26 mouse cellular contexts compared by ENCODE assay signal in the genomic region with DNA sequence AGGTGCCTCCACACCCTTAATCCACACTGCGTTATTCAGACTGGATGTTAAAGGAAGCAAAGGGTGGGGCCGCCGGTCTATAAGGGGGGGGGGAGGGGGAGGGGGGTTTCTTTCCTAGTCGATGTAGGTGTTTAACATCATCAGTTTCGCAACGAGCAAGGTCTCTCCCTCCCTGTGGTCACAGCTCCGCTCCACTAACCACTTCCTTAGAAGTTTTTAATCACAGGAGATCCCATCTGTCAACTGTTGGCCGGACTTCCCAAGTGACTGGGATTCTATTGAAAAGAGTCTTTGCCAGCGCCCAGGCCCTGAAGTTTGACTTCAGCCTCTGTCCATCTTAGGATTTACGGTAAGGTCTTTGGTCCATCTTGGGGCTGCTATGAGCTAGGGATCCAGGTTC.
"Had no signal": no experiment of that assay in that cellular context is flagged by ENCODE, and none has a peak within 500 bp of the region (broad histone marks: within the 10 kb centered on the region; RNA-seq: fewer than 3 reads in every experiment).

No protein-coding gene starts in this region.

- ATAC-seq: forebrain, embryonic 13.5 days; forebrain, embryonic 14.5 days; forebrain, embryonic 15.5 days; forebrain, embryonic 16.5 days had no signal

- H3K4me2 ChIP-seq: embryonic facial prominence, embryonic 12.5 days; embryonic facial prominence, embryonic 13.5 days; embryonic facial prominence, embryonic 15.5 days; forebrain, embryonic 12.5 days; forebrain, embryonic 13.5 days; forebrain, embryonic 15.5 days had no signal

- H3K27me3 ChIP-seq: embryonic facial prominence, embryonic 12.5 days; forebrain, embryonic 12.5 days; forebrain, embryonic 15.5 days had no signal

- H3K9me3 ChIP-seq: embryonic facial prominence, embryonic 13.5 days; embryonic facial prominence, embryonic 15.5 days; forebrain, embryonic 15.5 days had no signal

- H3K4me1 ChIP-seq: embryonic facial prominence, embryonic 15.5 days; forebrain, embryonic 13.5 days had no signal

- DNase-seq: cerebellum, adult 2 months; cerebellum, adult 8-10 months; cerebellum, adult 9-10 months; cerebellum, adult 9-11 months; cerebellum, postnatal 36 days; embryo, embryonic 11 days; gastrocnemius, adult 2 months; gastrocnemius, postnatal 10 days; gastrocnemius, postnatal 14 days; gastrocnemius, postnatal 25 days; gastrocnemius, postnatal 36 days; heart, adult 11 months; heart, adult 18-20 months; heart, adult 2 months had no signal

- H3K4me3 ChIP-seq: embryonic facial prominence, embryonic 10.5 days; embryonic facial prominence, embryonic 12.5 days; embryonic facial prominence, embryonic 13.5 days; embryonic facial prominence, embryonic 15.5 days; erythroblast, embryonic 14.5 days; forebrain, embryonic 10.5 days; forebrain, embryonic 12.5 days; forebrain, embryonic 13.5 days; forebrain, embryonic 15.5 days; gastrocnemius, adult 2 months; heart, adult 2 months had no signal

- H3K36me3 ChIP-seq: embryonic facial prominence, embryonic 10.5 days; embryonic facial prominence, embryonic 12.5 days; embryonic facial prominence, embryonic 13.5 days; embryonic facial prominence, embryonic 15.5 days; forebrain, embryonic 10.5 days; forebrain, embryonic 12.5 days; forebrain, embryonic 15.5 days had no signal

- H3K27ac ChIP-seq: embryonic facial prominence, embryonic 15.5 days; forebrain, embryonic 10.5 days; forebrain, embryonic 12.5 days; forebrain, embryonic 13.5 days; forebrain, embryonic 15.5 days; gastrocnemius, adult 2 months; heart, adult 2 months had no signal

- H3K9ac ChIP-seq: embryonic facial prominence, embryonic 12.5 days; embryonic facial prominence, embryonic 13.5 days; embryonic facial prominence, embryonic 15.5 days; forebrain, embryonic 12.5 days; forebrain, embryonic 13.5 days; forebrain, embryonic 15.5 days; forebrain, postnatal 0 days had no signal
